Mouse (Mus musculus) CH12.LX (cell line): ENCODE results near the gene Vmn1r11. TPM values are rescaled to one million over a fixed set of nuclear protein-coding genes. Genes with fewer than 3 reads are reported as not detected.

ENCODE experiments used
- DNase-seq: peaks from one replicate; pipeline ENCODE4 v3.0.0-alpha.2; 2013; ENCODE audit errors: extremely low read depth
- H3K27ac ChIP-seq: 2 replicates; pipeline ENCODE4 v1.5.1; 2012; ENCODE audit warnings: low read depth, mild to moderate bottlenecking, control low read depth, moderate library complexity; ENCODE audit not compliant: insufficient read depth
- H3K27me3 ChIP-seq: replicated peaks from 2 replicates; pipeline ENCODE3; 2012; ENCODE audit warnings: inconsistent platforms
- H3K36me3 ChIP-seq, 2 experiments: replicated peaks in 1 of 2; 2 replicates each; pipeline versions ENCODE3 to v1.6.1; 2012; ENCODE audit warnings: inconsistent platforms in 1 of 2, low read length in 1 of 2, mild to moderate bottlenecking in 1 of 2, mixed read lengths in 1 of 2, moderate library complexity in 1 of 2; ENCODE audit not compliant: control insufficient read depth in 1 of 2, insufficient read depth in 1 of 2
- H3K4me1 ChIP-seq, 2 experiments: 2 replicates each; pipeline ENCODE4 v1.6.1; 2012; ENCODE audit warnings: inconsistent platforms in 1 of 2, moderate library complexity in 1 of 2; ENCODE audit not compliant: insufficient read depth in 2 of 2, control insufficient read depth in 1 of 2
- H3K4me2 ChIP-seq: 2 replicates; pipeline ENCODE4 v1.6.1; 2012; ENCODE audit warnings: low read depth, mild to moderate bottlenecking, control low read depth; ENCODE audit not compliant: poor library complexity, insufficient read depth, severe bottlenecking
- H3K4me3 ChIP-seq, 3 experiments: fragments of 150-350 bp in 1 of 3; sonication (generic) in 1 of 3; replicated peaks in 1 of 3; 2 replicates each; pipeline versions ENCODE3 to v1.5.1; 2011 to 2012; ENCODE audit warnings: low read depth in 2 of 3, low read length in 2 of 3, mild to moderate bottlenecking in 2 of 3, moderate library complexity in 2 of 3, control low read depth in 1 of 3, improper control_type of control experiment in 1 of 3, inconsistent platforms in 1 of 3, mixed read lengths in 1 of 3; ENCODE audit not compliant: poor library complexity in 1 of 3
- H3K79me2 ChIP-seq: replicated peaks from 2 replicates; pipeline ENCODE4 v1.6.1; 2012; ENCODE audit warnings: mild to moderate bottlenecking, moderate library complexity; ENCODE audit not compliant: control insufficient read depth, poor library complexity, insufficient read depth, severe bottlenecking; ENCODE audit errors: extremely low read depth
- H3K9ac ChIP-seq: 2 replicates; pipeline ENCODE4 v1.6.1; 2012; ENCODE audit warnings: low read depth, mild to moderate bottlenecking, control low read depth, moderate library complexity; ENCODE audit not compliant: insufficient read depth
- H3K9me3 ChIP-seq: replicated peaks from 2 replicates; pipeline ENCODE3; 2012; ENCODE audit warnings: low read length, inconsistent platforms, mixed read lengths
- BHLHE40 ChIP-seq: IDR thresholded peaks from 2 replicates; pipeline ENCODE4 v1.6.1; 2011; ENCODE audit warnings: mild to moderate bottlenecking, low read depth, low read length, improper control_type of control experiment
- CHD1 ChIP-seq: IDR thresholded peaks from 2 replicates; pipeline ENCODE4 v1.6.1; 2012; ENCODE audit warnings: low read depth, low read length, improper control_type of control experiment, inconsistent platforms
- CHD2 ChIP-seq: IDR thresholded peaks from 2 replicates; pipeline ENCODE4 v1.6.1; 2011; ENCODE audit warnings: low read length, improper control_type of control experiment
- EP300 ChIP-seq: IDR thresholded peaks from 2 replicates; pipeline ENCODE4 v1.6.1; 2011; ENCODE audit warnings: low read length, improper control_type of control experiment
- HCFC1 ChIP-seq: IDR thresholded peaks from 2 replicates; pipeline ENCODE4 v1.6.1; 2012; ENCODE audit warnings: low read depth, mild to moderate bottlenecking, inconsistent platforms, low read length, improper control_type of control experiment
- IRF4 ChIP-seq: IDR thresholded peaks from 2 replicates; pipeline ENCODE4 v1.6.1; 2014; ENCODE audit warnings: low read depth, mild to moderate bottlenecking, inconsistent platforms, low read length, improper control_type of control experiment
- JUND ChIP-seq: conservative IDR thresholded peaks from 2 replicates; pipeline ENCODE4 v1.6.1; 2011; ENCODE audit warnings: low read depth, low read length, improper control_type of control experiment
- MAZ ChIP-seq: IDR thresholded peaks from 2 replicates; pipeline ENCODE4 v1.6.1; 2012; ENCODE audit warnings: low read depth, mild to moderate bottlenecking, inconsistent platforms, low read length, improper control_type of control experiment, moderate library complexity
- MEF2A ChIP-seq: IDR thresholded peaks from 2 replicates; pipeline ENCODE4 v1.6.1; 2014; ENCODE audit warnings: low read depth, mild to moderate bottlenecking, inconsistent platforms, low read length, improper control_type of control experiment, borderline replicate concordance
- MXI1 ChIP-seq: IDR thresholded peaks from 2 replicates; pipeline ENCODE4 v1.6.1; 2011; ENCODE audit warnings: mild to moderate bottlenecking, low read depth, low read length, improper control_type of control experiment
- MYC ChIP-seq: IDR thresholded peaks from 2 replicates; pipeline ENCODE4 v1.6.1; 2011; ENCODE audit warnings: low read depth, mild to moderate bottlenecking, improper control_type of control experiment, low read length
- PAX5 ChIP-seq: IDR thresholded peaks from 2 replicates; pipeline ENCODE4 v1.6.1; 2012; ENCODE audit warnings: low read length, inconsistent platforms, mixed read lengths
- RCOR1 ChIP-seq: conservative IDR thresholded peaks from 2 replicates; pipeline ENCODE4 v1.6.1; 2012; ENCODE audit warnings: low read depth, mild to moderate bottlenecking, inconsistent platforms, low read length, improper control_type of control experiment
- SMC3 ChIP-seq: IDR thresholded peaks from 2 replicates; pipeline ENCODE4 v1.6.1; 2011; ENCODE audit warnings: low read depth, low read length, improper control_type of control experiment
- TBP ChIP-seq: conservative IDR thresholded peaks from 2 replicates; pipeline ENCODE4 v1.6.1; 2011; ENCODE audit warnings: low read depth, low read length, improper control_type of control experiment
- TCF12 ChIP-seq: IDR thresholded peaks from 2 replicates; pipeline ENCODE4 v1.6.1; 2014; ENCODE audit warnings: low read depth, mild to moderate bottlenecking, inconsistent platforms, low read length, improper control_type of control experiment
- ZC3H11A ChIP-seq: IDR thresholded peaks from 2 replicates; pipeline ENCODE4 v1.6.1; 2012; ENCODE audit warnings: low read depth, mild to moderate bottlenecking, inconsistent platforms, low read length, improper control_type of control experiment
- ZNF384 ChIP-seq: IDR thresholded peaks from 2 replicates; pipeline ENCODE4 v1.6.1; 2012; ENCODE audit warnings: low read depth, low read length, improper control_type of control experiment, inconsistent platforms
- dilution Hi-C: fragments of 300-500 bp; cut with MboI; formaldehyde crosslinking; loops from 2 replicates; pipeline ENCODE4 v1.14.3; 2020; ENCODE audit warnings: low sequenced_read_pairs; ENCODE audit not compliant: extremely low pct_unique_long_range_greater_than_20kb, extremely low pct_ligation_motif_present
- in situ Hi-C: fragments of 300-500 bp; cut with MboI; formaldehyde crosslinking; loops from 3 replicates; pipeline ENCODE4 v1.14.3; 2019; ENCODE audit warnings: low sequenced_read_pairs, low pct_ligation_motif_present, low pct_unique_long_range_greater_than_20kb, mixed read lengths
- polyA plus RNA-seq: library from polyadenylated mRNA; unstranded; fragments of >175 nt; gene quantifications from 2 replicates; pipeline ENCODE4 v1.2.1, GENCODE M21; 2012; ENCODE audit warnings: low read depth; ENCODE audit not compliant: insufficient read length
- total RNA-seq, 2 experiments: library from RNA; depleted of rRNA; stranded (reverse); fragments of 300-350 nt in 1 of 2; fragments of >200 nt in 1 of 2; gene quantifications; 2 replicates each; pipeline ENCODE4 v1.2.3; 2012 to 2014

Vmn1r11 gene
- total and polyA plus RNA-seq, 3 experiments = not detected

DNA sequence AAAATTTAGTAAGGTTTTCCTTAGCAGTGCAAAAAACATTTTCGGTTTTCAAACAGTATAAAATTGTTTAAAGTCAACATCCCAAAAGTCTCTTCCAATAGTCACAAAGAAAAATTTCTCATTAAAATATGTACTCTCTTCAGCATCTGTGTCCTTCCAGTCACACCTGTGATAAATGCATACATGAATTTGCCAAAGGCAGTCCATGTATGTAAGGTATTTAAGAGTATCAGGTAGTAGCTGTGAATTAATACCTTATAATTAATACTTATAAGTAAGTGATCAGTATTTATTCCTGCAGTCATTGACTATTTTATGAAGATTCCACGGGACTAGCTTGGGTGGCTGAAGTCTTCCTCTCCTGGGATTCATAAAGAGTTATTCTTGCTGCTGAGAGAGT lies 23.4 kb downstream of the Vmn1r11 start, which contains the start of gene Vmn1r12:
TSS of gene Vmn1r12 (plus strand) at position 301 of the 400 bp plus-strand sequence.
- no peak within 1 kb of the TSS for H3K4me3 ChIP-seq
- no peak within 1 kb of the TSS for H3K4me2 ChIP-seq
- no peaks in the 10 kb centered on the region for H3K36me3 ChIP-seq
- no peaks in the 10 kb centered on the region for H3K79me2 ChIP-seq
- dilution Hi-C loops = no loop called here
- in situ Hi-C loops = no loop called here
- no peaks in the 10 kb centered on the region for H3K4me1 ChIP-seq
- H3K9ac ChIP-seq = no peak within 1 kb of the TSS
- no peaks in the 10 kb centered on the region for H3K9me3 ChIP-seq
- no peaks in the 10 kb centered on the region for H3K27me3 ChIP-seq
- no peak for DNase-seq
- TF ChIP-seq IRF4 (no peak), HCFC1 (no peak), SMC3 (no peak), BHLHE40 (no peak), MEF2A (no peak), MYC (no peak), CHD2 (no peak), ZNF384 (no peak), RCOR1 (no peak), MXI1 (no peak), PAX5 (no peak), TCF12 (no peak), TBP (no peak), MAZ (no peak), ZC3H11A (no peak), JUND (no peak), CHD1 (no peak), EP300 (no peak)
- TF ChIP-seq, all 38 proteins: peak for 0
- H3K27ac ChIP-seq = no peak within 1 kb of the TSS

Other genes starting within 250 kb of the Vmn1r11 start
- 23.7 and 23.8 TPM in 2 replicates for gene Nt5c3, start 209.5 kb upstream of the Vmn1r11 start, total RNA-seq (2012; rRNA removed)
- 82.4 and 82.5 TPM in 2 replicates for gene Nt5c3, start 209.5 kb upstream of the Vmn1r11 start, total RNA-seq (2014; rRNA removed)
- gene Nt5c3, start 209.5 kb upstream of the Vmn1r11 start, polyA plus RNA-seq = 36.5 and 38.7 TPM in 2 replicates
- gene Vmn1r4, start 209.4 kb upstream of the Vmn1r11 start, total RNA-seq (2012; rRNA removed) = 0.25 and 0.29 TPM in 2 replicates
- gene Vmn1r4, start 209.4 kb upstream of the Vmn1r11 start, total RNA-seq (2014; rRNA removed) = 0.11 and 0.41 TPM in 2 replicates
- 0.11 and 0.12 TPM in 2 replicates for gene Vmn1r4, start 209.4 kb upstream of the Vmn1r11 start, polyA plus RNA-seq
- not detected in 2 replicates for gene Vmn1r5, start 163.2 kb upstream of the Vmn1r11 start, total RNA-seq (2012; rRNA removed)
- gene Vmn1r5, start 163.2 kb upstream of the Vmn1r11 start, total RNA-seq (2014; rRNA removed) = not detected in 2 replicates
- gene Vmn1r5, start 163.2 kb upstream of the Vmn1r11 start, polyA plus RNA-seq = not detected in 2 replicates
- gene Vmn1r6, start 136.2 kb upstream of the Vmn1r11 start, total RNA-seq (2012; rRNA removed) = not detected in 2 replicates
- not detected in 2 replicates for gene Vmn1r6, start 136.2 kb upstream of the Vmn1r11 start, total RNA-seq (2014; rRNA removed)
- not detected in 2 replicates for gene Vmn1r6, start 136.2 kb upstream of the Vmn1r11 start, polyA plus RNA-seq
- not detected in 2 replicates for gene Vmn1r7, start 108.1 kb upstream of the Vmn1r11 start, total RNA-seq (2012; rRNA removed)
- not detected in 2 replicates for gene Vmn1r7, start 108.1 kb upstream of the Vmn1r11 start, total RNA-seq (2014; rRNA removed)
- gene Vmn1r7, start 108.1 kb upstream of the Vmn1r11 start, polyA plus RNA-seq = not detected in 2 replicates
- not detected in 2 replicates for gene Vmn1r8, start 101.2 kb upstream of the Vmn1r11 start, total RNA-seq (2012; rRNA removed)
- not detected in 2 replicates for gene Vmn1r8, start 101.2 kb upstream of the Vmn1r11 start, total RNA-seq (2014; rRNA removed)
- not detected in 2 replicates for gene Vmn1r8, start 101.2 kb upstream of the Vmn1r11 start, polyA plus RNA-seq
- gene Vmn1r9, start 66.7 kb upstream of the Vmn1r11 start, total RNA-seq (2012; rRNA removed) = not detected in 2 replicates
- not detected in 2 replicates for gene Vmn1r9, start 66.7 kb upstream of the Vmn1r11 start, total RNA-seq (2014; rRNA removed)
- gene Vmn1r9, start 66.7 kb upstream of the Vmn1r11 start, polyA plus RNA-seq = not detected in 2 replicates
- not detected in 2 replicates for gene Vmn1r10, start 24.0 kb upstream of the Vmn1r11 start, total RNA-seq (2012; rRNA removed)
- not detected in 2 replicates for gene Vmn1r10, start 24.0 kb upstream of the Vmn1r11 start, total RNA-seq (2014; rRNA removed)
- gene Vmn1r10, start 24.0 kb upstream of the Vmn1r11 start, polyA plus RNA-seq = not detected in 2 replicates
- gene Vmn1r12, start 23.5 kb downstream of the Vmn1r11 start, total RNA-seq (2012; rRNA removed) = not detected in 2 replicates
- gene Vmn1r12, start 23.5 kb downstream of the Vmn1r11 start, total RNA-seq (2014; rRNA removed) = not detected in 2 replicates
- not detected in 2 replicates for gene Vmn1r12, start 23.5 kb downstream of the Vmn1r11 start, polyA plus RNA-seq
- not detected in 2 replicates for gene Vmn1r13, start 69.8 kb downstream of the Vmn1r11 start, total RNA-seq (2012; rRNA removed)
- gene Vmn1r13, start 69.8 kb downstream of the Vmn1r11 start, total RNA-seq (2014; rRNA removed) = not detected in 2 replicates
- gene Vmn1r13, start 69.8 kb downstream of the Vmn1r11 start, polyA plus RNA-seq = 0.04 TPM in 2 replicates
- not detected in 2 replicates for gene Vmn1r14, start 98.2 kb downstream of the Vmn1r11 start, total RNA-seq (2012; rRNA removed)
- not detected in 2 replicates for gene Vmn1r14, start 98.2 kb downstream of the Vmn1r11 start, total RNA-seq (2014; rRNA removed)
- gene Vmn1r14, start 98.2 kb downstream of the Vmn1r11 start, polyA plus RNA-seq = not detected in 2 replicates
- not detected in 2 replicates for gene Vmn1r15, start 124.5 kb downstream of the Vmn1r11 start, total RNA-seq (2012; rRNA removed)
- not detected in 2 replicates for gene Vmn1r15, start 124.5 kb downstream of the Vmn1r11 start, total RNA-seq (2014; rRNA removed)
- gene Vmn1r15, start 124.5 kb downstream of the Vmn1r11 start, polyA plus RNA-seq = 0.27 TPM in 1 of 2 replicates, not detected in the other
- gene Vmn1r16, start 196.0 kb downstream of the Vmn1r11 start, total RNA-seq (2012; rRNA removed) = not detected in 2 replicates
- not detected in 2 replicates for gene Vmn1r16, start 196.0 kb downstream of the Vmn1r11 start, total RNA-seq (2014; rRNA removed)
- not detected in 2 replicates for gene Vmn1r16, start 196.0 kb downstream of the Vmn1r11 start, polyA plus RNA-seq
- gene Vmn1r17, start 230.3 kb downstream of the Vmn1r11 start, total RNA-seq (2012; rRNA removed) = not detected in 2 replicates
- gene Vmn1r17, start 230.3 kb downstream of the Vmn1r11 start, total RNA-seq (2014; rRNA removed) = not detected in 2 replicates
- gene Vmn1r17, start 230.3 kb downstream of the Vmn1r11 start, polyA plus RNA-seq = not detected in 2 replicates